Mouse (Mus musculus): Measurements from ENCODE around the gene Cdkl4. TPM values are rescaled to one million over a fixed set of nuclear protein-coding genes. Genes with fewer than 3 reads are reported as not detected.

The Cdkl4 gene
- 0.21 to 0.58 TPM (median 0.26 TPM) in 3 of 4 replicates, not detected in the other for total RNA-seq (2023)

GRCm38 (mm10) chr17:80577639-80578038 is at the start of gene Cdkl4:
Cdkl4 (minus strand) TSS chr17:80577813.

GRCm38 (mm10) chr17:80480031-80480854 is 97.4 kb downstream of the Cdkl4 start, which contains the start of gene Sos1:
Sos1 (minus strand) TSS chr17:80480453.

Other genes starting within 250 kb of the Cdkl4 start
- gene Gm10190, start 204.3 kb downstream of the Cdkl4 start, total RNA-seq (2023) = not detected in 4 replicates
- gene Sos1, start 97.4 kb downstream of the Cdkl4 start, total RNA-seq (2023) = 23.9 to 27.2 TPM (median 25.6 TPM) in 4 replicates
- gene Map4k3, start 150.7 kb upstream of the Cdkl4 start, total RNA-seq (2023) = 20.6 to 23.1 TPM (median 21.8 TPM) in 4 replicates

Data from B cell, adult 62 days (primary cell).